Mouse (Mus musculus): ENCODE data around the gene Gpr158. TPM values are rescaled to one million over a fixed set of nuclear protein-coding genes. Genes with fewer than 3 reads are reported as not detected.

Gpr158 gene
- polyA plus RNA-seq, 1 experiment from 2014 or later = 3.6 TPM

- no peaks in the 10 kb centered on the region for H3K4me1 ChIP-seq (ENCODE audit: control insufficient read depth, insufficient read depth, low read depth, low read length)
- no peaks in the 10 kb centered on the region for H3K36me3 ChIP-seq (ENCODE audit: control insufficient read depth, insufficient read depth, low read length)
- H3K4me3 ChIP-seq (ENCODE audit: low read length) = no peak overlapping the region
- no peaks in the 10 kb centered on the region for H3K27me3 ChIP-seq (replicated peaks; ENCODE audit: control insufficient read depth, insufficient read depth, low read length)
- ATAC-seq = no peak
- H3K4me2 ChIP-seq (ENCODE audit: low read length) = no peak overlapping the region
- H3K9ac ChIP-seq (ENCODE audit: low read depth, low read length) = no peak overlapping the region
- H3K9me3 ChIP-seq (ENCODE audit: control insufficient read depth, low read length) = no peaks in the 10 kb centered on the region
- H3K27ac ChIP-seq (ENCODE audit: low read depth, low read length) = no peak overlapping the region
These were observed 496.7 kb downstream of the Gpr158 start for GRCm38 (mm10) chr2:21864061-21864460.

Other genes starting within 250 kb of the Gpr158 start
- 4.6 and 5.3 TPM in 2 replicates for gene Enkur, start 162.2 kb upstream of the Gpr158 start, polyA plus RNA-seq (2015; fragmentation: Nextera tagmentation; extraction: Ambion mirVana)
- gene Thnsl1, start 161.8 kb upstream of the Gpr158 start, polyA plus RNA-seq (2015; fragmentation: Nextera tagmentation; extraction: Ambion mirVana) = 22.7 and 25.4 TPM in 2 replicates

All from hindbrain, embryonic 16.5 days (tissue).